Mouse (Mus musculus) layer of hippocampus, adult 11-12 months (tissue): ENCODE measurements at regions not wholly inside any gene's neighbourhood (a gene's known extent, or its start where the extent isn't known, plus 50 kb on each side); places are given as distances from the start of the nearest gene placed in this dataset.

ENCODE experiments used
- DNase-seq: peaks from one replicate; pipeline ENCODE4 v3.0.0; 2022; ENCODE audit warnings: low spot score

GRCm38 (mm10) chr12:56402844-56403243 lies 57.1 kb upstream of the Mbip start:
- no peak for DNase-seq

- DNase-seq, result no peak
Observed at GRCm38 (mm10) chr12:56402137-56402536, 56.4 kb upstream of the Mbip start.
